Mouse (Mus musculus) midbrain, embryonic 10.5 days (tissue): ENCODE measurements at regions not wholly inside any gene's neighbourhood (a gene's known extent, or its start where the extent isn't known, plus 50 kb on each side); places are given as distances from the start of the nearest gene placed in this dataset.
A peak's percentile ranks its signal among the peaks of the same experiment; 100 is the strongest.
"Not testable (repeated sequence)": the region's sequence is repeated elsewhere in the genome, so short reads cannot be mapped to it uniquely, and the experiment has no call there.

Experiments used
- DNase-seq: peaks from one replicate; pipeline ENCODE4 v3.0.0-alpha.2; 2017; ENCODE audit warnings: low spot score
- H3K27ac ChIP-seq: fragments of 300-500 bp; sonication (generic); replicated peaks from 2 replicates; pipeline ENCODE4 v1.5.1; 2016; ENCODE audit warnings: mild to moderate bottlenecking
- H3K27me3 ChIP-seq: fragments of 300-500 bp; sonication (generic); 2 replicates; pipeline ENCODE4 v1.6.1; 2016; ENCODE audit warnings: low read depth, mild to moderate bottlenecking; ENCODE audit not compliant: poor library complexity, severe bottlenecking
- H3K36me3 ChIP-seq: fragments of 300-500 bp; sonication (generic); 2 replicates; pipeline ENCODE4 v1.6.1; 2016; ENCODE audit warnings: mild to moderate bottlenecking, moderate library complexity
- H3K4me1 ChIP-seq: fragments of 300-500 bp; sonication (generic); 2 replicates; pipeline ENCODE4 v1.6.1; 2016
- H3K4me3 ChIP-seq: fragments of 300-500 bp; sonication (generic); 2 replicates; pipeline ENCODE4 v1.5.1; 2016; ENCODE audit warnings: mild to moderate bottlenecking, moderate library complexity
- H3K9me3 ChIP-seq: fragments of 300-500 bp; sonication (generic); replicated peaks from 2 replicates; pipeline ENCODE4 v1.6.1; 2016; ENCODE audit warnings: mild to moderate bottlenecking
- WGBS: fragments of 180-500 bp; shearing (Covaris S2); methylation state at CpG from one replicate; pipeline ENCODE4 v1.1.7; 2016; 5-methylcytosine and 5-hydroxymethylcytosine counted together

- Histone ChIP-seq H3K9me3 (no peaks in the 10 kb centered on the region), H3K27me3 (no peaks in the 10 kb centered on the region), H3K4me3 (no peak overlapping the region), H3K4me1 (no peaks in the 10 kb centered on the region), H3K36me3 (no peaks in the 10 kb centered on the region), H3K27ac (no peak overlapping the region)
- 68% methylated on average over 2 of the region's 2 CpGs for WGBS
- DNase-seq = no peak
These were observed 222.0 kb downstream of the Trib2 start for GRCm38 (mm10) chr12:15594704-15595103.

GRCm38 (mm10) chr12:15587864-15588263 lies 228.9 kb downstream of the Trib2 start:
- H3K27ac ChIP-seq, H3K4me1 ChIP-seq, H3K4me3 ChIP-seq, H3K9me3 ChIP-seq, H3K36me3 ChIP-seq, H3K27me3 ChIP-seq, DNase-seq: not testable (repeated sequence)
- 91% methylated on average over 2 of the region's 2 CpGs for WGBS

GRCm38 (mm10) chr12:15586706-15587442 lies 229.8 kb downstream of the Trib2 start:
- H3K36me3 ChIP-seq = no peaks in the 10 kb centered on the region
- H3K27me3 ChIP-seq = no peaks in the 10 kb centered on the region
- H3K4me3 ChIP-seq = no peak overlapping the region
- H3K27ac ChIP-seq = no peak overlapping the region
- WGBS = 93% methylated on average over 4 of the region's 4 CpGs
- H3K9me3 ChIP-seq = no peaks in the 10 kb centered on the region
- DNase-seq = no peak
- 0 out of 2 replicates have a peak, but pooled peaks cover 5% of the 10 kb centered on the region for H3K4me1 ChIP-seq

- no peak for DNase-seq
- no peaks in the 10 kb centered on the region for H3K36me3 ChIP-seq
- no peak overlapping the region for H3K4me3 ChIP-seq
- WGBS = 92% methylated on average over 1 of the region's 1 CpGs
- no peak overlapping the region for H3K27ac ChIP-seq
- no peaks in the 10 kb centered on the region for H3K9me3 ChIP-seq
- no peaks in the 10 kb centered on the region for H3K27me3 ChIP-seq
- H3K4me1 ChIP-seq = 0 out of 2 replicates have a peak, but pooled peaks cover 5% of the 10 kb centered on the region
These were observed 230.9 kb downstream of the Trib2 start for GRCm38 (mm10) chr12:15585845-15586244.

- Histone ChIP-seq H3K4me3 (no peak overlapping the region), H3K9me3 (no peaks in the 10 kb centered on the region), H3K27ac (no peak overlapping the region), H3K27me3 (no peaks in the 10 kb centered on the region), H3K4me1 (0 out of 2 replicates have a peak, but pooled peaks cover 5% of the 10 kb centered on the region), H3K36me3 (no peaks in the 10 kb centered on the region)
- DNase-seq = no peak
- WGBS = 95% methylated on average over 4 of the region's 4 CpGs
These were observed 232.0 kb downstream of the Trib2 start for GRCm38 (mm10) chr12:15584721-15585120.

- peaks cover 10% of the 10 kb centered on the region for H3K4me1 ChIP-seq
- no peaks in the 10 kb centered on the region for H3K27me3 ChIP-seq
- H3K4me3 ChIP-seq = no peak overlapping the region
- no peak for DNase-seq
- WGBS = 59% methylated on average over 4 of the region's 4 CpGs
- peak overlapping the region; percentile 57 for H3K27ac ChIP-seq
- H3K36me3 ChIP-seq = no peaks in the 10 kb centered on the region
- no peaks in the 10 kb centered on the region for H3K9me3 ChIP-seq
These were observed 250.0 kb downstream of the Trib2 start for GRCm38 (mm10) chr12:15566785-15567109.

- Histone ChIP-seq H3K27ac (peak overlapping the region; percentile 57), H3K36me3 (no peaks in the 10 kb centered on the region), H3K27me3 (no peaks in the 10 kb centered on the region), H3K4me3 (no peak overlapping the region), H3K4me1 (peaks cover 10% of the 10 kb centered on the region), H3K9me3 (no peaks in the 10 kb centered on the region)
- 28% methylated on average over 3 of the region's 3 CpGs for WGBS
- peak; percentile 27 for DNase-seq
These were observed 250.6 kb downstream of the Trib2 start for GRCm38 (mm10) chr12:15565941-15566784.

- Histone ChIP-seq H3K27ac (no peak overlapping the region), H3K36me3 (no peaks in the 10 kb centered on the region), H3K27me3 (no peaks in the 10 kb centered on the region), H3K4me3 (no peak overlapping the region), H3K4me1 (peaks cover 10% of the 10 kb centered on the region), H3K9me3 (no peaks in the 10 kb centered on the region)
- WGBS = 67% methylated on average over 4 of the region's 4 CpGs
- no peak for DNase-seq
These were observed 253.9 kb downstream of the Trib2 start for GRCm38 (mm10) chr12:15562826-15563225.

- Histone ChIP-seq H3K36me3 (no peaks in the 10 kb centered on the region), H3K4me1 (no peaks in the 10 kb centered on the region), H3K27ac (no peak overlapping the region), H3K4me3 (no peak overlapping the region), H3K27me3 (no peaks in the 10 kb centered on the region), H3K9me3 (no peaks in the 10 kb centered on the region)
- DNase-seq = no peak
- 92% methylated on average over 6 of the region's 6 CpGs for WGBS
These were observed 261.3 kb downstream of the Trib2 start for GRCm38 (mm10) chr12:15555471-15555870.

GRCm38 (mm10) chr12:15553681-15554007 lies 263.1 kb downstream of the Trib2 start:
- Histone ChIP-seq H3K36me3 (no peaks in the 10 kb centered on the region), H3K27ac (no peak overlapping the region), H3K27me3 (no peaks in the 10 kb centered on the region), H3K9me3 (no peaks in the 10 kb centered on the region), H3K4me1 (no peaks in the 10 kb centered on the region), H3K4me3 (no peak overlapping the region)
- WGBS = 84% methylated on average over 4 of the region's 4 CpGs
- DNase-seq = no peak

GRCm38 (mm10) chr12:15552979-15553680 lies 263.6 kb downstream of the Trib2 start:
- no peaks in the 10 kb centered on the region for H3K27me3 ChIP-seq
- H3K4me3 ChIP-seq = no peak overlapping the region
- WGBS = 89% methylated on average over 6 of the region's 6 CpGs

GRCm38 (mm10) chr12:15552210-15552609 lies 264.5 kb downstream of the Trib2 start:
- DNase-seq = no peak
- 83% methylated on average over 2 of the region's 2 CpGs for WGBS
- H3K4me3 ChIP-seq = no peak overlapping the region
- H3K27me3 ChIP-seq = no peaks in the 10 kb centered on the region
- H3K27ac ChIP-seq = no peak overlapping the region
- no peaks in the 10 kb centered on the region for H3K4me1 ChIP-seq
- H3K9me3 ChIP-seq = no peaks in the 10 kb centered on the region
- no peaks in the 10 kb centered on the region for H3K36me3 ChIP-seq

More at GRCm38 (mm10) chr12:15552979-15553680, 263.6 kb downstream of the Trib2 start:
- H3K27ac ChIP-seq = no peak overlapping the region
- H3K36me3 ChIP-seq = no peaks in the 10 kb centered on the region
- no peak for DNase-seq
- H3K9me3 ChIP-seq = no peaks in the 10 kb centered on the region
- H3K4me1 ChIP-seq = no peaks in the 10 kb centered on the region
